Comparison of ENCODE assay signal across 18 mouse cellular contexts in the genomic region with DNA sequence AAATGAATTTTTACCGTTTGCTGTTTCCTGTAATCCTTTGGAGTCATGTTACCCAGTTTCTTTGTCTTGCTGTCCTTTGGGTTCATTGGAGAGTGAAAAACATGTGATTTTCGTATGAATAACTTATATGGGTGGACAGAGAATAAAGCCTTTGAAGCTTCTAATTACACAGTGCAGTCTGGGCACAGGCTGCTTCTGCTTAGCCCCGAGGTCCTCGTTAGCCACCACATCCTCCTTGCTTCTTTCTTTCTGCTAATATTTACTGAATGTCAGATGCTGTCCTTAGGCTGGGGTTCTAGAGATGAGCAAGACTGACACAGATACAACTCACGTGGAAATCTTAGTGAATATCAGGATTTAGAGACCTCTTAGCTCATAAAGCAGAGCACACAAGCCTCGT.
DNase-seq lines count a peak whose midpoint lies in the region; ATAC-seq and TF ChIP-seq lines count a peak whose summit lies in the region.
"Had no signal": no experiment of that assay in that cellular context is flagged by ENCODE, and none has a peak within 500 bp of the region (broad histone marks: within the 10 kb centered on the region; RNA-seq: fewer than 3 reads in every experiment).

No protein-coding gene starts in this region.

- WGBS in midbrain, embryonic 11.5 days, result 63% methylated on average over 6 of the region's 6 CpGs
- 45% methylated on average over 6 of the region's 6 CpGs for WGBS in midbrain, postnatal 0 days
- 13% methylated on average over 6 of the region's 6 CpGs for WGBS in forebrain, embryonic 14.5 days
- WGBS in midbrain, embryonic 14.5 days, result 43% methylated on average over 6 of the region's 6 CpGs
- WGBS in limb, embryonic 10.5 days, result 64% methylated on average over 6 of the region's 6 CpGs
- WGBS in hindbrain, embryonic 14.5 days, result 49% methylated on average over 6 of the region's 6 CpGs

- no peaks in the 10 kb centered on the region for H3K36me3 ChIP-seq in midbrain, embryonic 11.5 days (ENCODE audit: control insufficient read depth, insufficient read depth, low read length)
- no peaks in the 10 kb centered on the region for H3K36me3 ChIP-seq in midbrain, postnatal 0 days (ENCODE audit: insufficient read depth, low read length)
- no peaks in the 10 kb centered on the region for H3K36me3 ChIP-seq in forebrain, embryonic 14.5 days (ENCODE audit: control insufficient read depth, insufficient read depth, low read length)
- no peaks in the 10 kb centered on the region for H3K36me3 ChIP-seq in midbrain, embryonic 14.5 days (ENCODE audit: control insufficient read depth, insufficient read depth, low read length)
- no peaks in the 10 kb centered on the region for H3K36me3 ChIP-seq in limb, embryonic 10.5 days
- H3K36me3 ChIP-seq in hindbrain, embryonic 14.5 days (replicated peaks; ENCODE audit: control insufficient read depth, insufficient read depth), result no peaks in the 10 kb centered on the region
- H3K36me3 ChIP-seq: embryonic facial prominence, embryonic 12.5 days; heart, embryonic 13.5 days; hindbrain, embryonic 12.5 days; intestine, embryonic 15.5 days had no signal

- H3K4me2 ChIP-seq in midbrain, embryonic 11.5 days, result no peak overlapping the region
- H3K4me2 ChIP-seq in midbrain, postnatal 0 days (ENCODE audit: low read depth, low read length, poor library complexity, severe bottlenecking), result no peak overlapping the region
- H3K4me2 ChIP-seq in forebrain, embryonic 14.5 days (ENCODE audit: low read length), result no peak overlapping the region
- no peak overlapping the region for H3K4me2 ChIP-seq in midbrain, embryonic 14.5 days (ENCODE audit: low read length)
- H3K4me2 ChIP-seq in hindbrain, embryonic 14.5 days (replicated peaks), result no peak overlapping the region
- H3K4me2 ChIP-seq: embryonic facial prominence, embryonic 12.5 days; heart, embryonic 13.5 days; hindbrain, embryonic 12.5 days; intestine, embryonic 15.5 days had no signal

- peak; percentile 84 for DNase-seq in midbrain, embryonic 11.5 days (ENCODE audit: low spot score, missing footprints)
- DNase-seq in midbrain, postnatal 0 days (ENCODE audit: low spot score), result no peak
- peak; percentile 28 for DNase-seq in forebrain, embryonic 14.5 days (ENCODE audit: low spot score)
- peak; percentile 31 for DNase-seq in midbrain, embryonic 14.5 days
- peak; percentile 49 for DNase-seq in retina, postnatal 1 day
- DNase-seq in limb, embryonic 10.5 days (ENCODE audit: low spot score), result no peak
- DNase-seq in hindbrain, embryonic 14.5 days (ENCODE audit: low spot score), result no peak
- DNase-seq: adrenal gland, postnatal 10 days; cerebellum, adult 11-12 months; cerebellum, adult 9-10 months; cerebellum, postnatal 25 days; gastrocnemius, postnatal 36 days; heart, adult 11 months; heart, postnatal 36 days had no signal

- H3K4me3 ChIP-seq in midbrain, embryonic 11.5 days (ENCODE audit: low read depth, low read length), result no peak overlapping the region
- no peak overlapping the region for H3K4me3 ChIP-seq in midbrain, postnatal 0 days (ENCODE audit: low read depth, low read length)
- H3K4me3 ChIP-seq in forebrain, embryonic 14.5 days (ENCODE audit: low read depth, low read length), result no peak overlapping the region
- no peak overlapping the region for H3K4me3 ChIP-seq in midbrain, embryonic 14.5 days (replicated peaks; ENCODE audit: low read depth, low read length)
- H3K4me3 ChIP-seq in limb, embryonic 10.5 days, result no peak overlapping the region
- H3K4me3 ChIP-seq in hindbrain, embryonic 14.5 days (replicated peaks; ENCODE audit: low read length), result no peak overlapping the region
- H3K4me3 ChIP-seq: embryonic facial prominence, embryonic 12.5 days; heart, embryonic 13.5 days; hindbrain, embryonic 12.5 days; intestine, embryonic 15.5 days had no signal

- no peaks in the 10 kb centered on the region for H3K9me3 ChIP-seq in midbrain, embryonic 11.5 days (ENCODE audit: control insufficient read depth, low read length)
- H3K9me3 ChIP-seq in midbrain, postnatal 0 days (ENCODE audit: low read length), result no peaks in the 10 kb centered on the region
- H3K9me3 ChIP-seq in forebrain, embryonic 14.5 days (replicated peaks; ENCODE audit: control insufficient read depth, low read length), result no peaks in the 10 kb centered on the region
- H3K9me3 ChIP-seq in midbrain, embryonic 14.5 days (ENCODE audit: control insufficient read depth, low read length), result no peaks in the 10 kb centered on the region
- H3K9me3 ChIP-seq in limb, embryonic 10.5 days (replicated peaks), result no peaks in the 10 kb centered on the region
- no peaks in the 10 kb centered on the region for H3K9me3 ChIP-seq in hindbrain, embryonic 14.5 days (ENCODE audit: control insufficient read depth, low read length)
- H3K9me3 ChIP-seq: embryonic facial prominence, embryonic 12.5 days; heart, embryonic 13.5 days; hindbrain, embryonic 12.5 days; intestine, embryonic 15.5 days had no signal

- H3K4me1 ChIP-seq in midbrain, embryonic 11.5 days (ENCODE audit: control insufficient read depth, insufficient read depth, low read length), result no peaks in the 10 kb centered on the region; the same call in 1 of the 2 replicates
- H3K4me1 ChIP-seq in midbrain, postnatal 0 days (ENCODE audit: insufficient read depth, low read length), result no peaks in the 10 kb centered on the region
- peaks cover 5% of the 10 kb centered on the region; the same call in 1 of the 2 replicates for H3K4me1 ChIP-seq in forebrain, embryonic 14.5 days (ENCODE audit: control insufficient read depth, insufficient read depth, low read length)
- no peaks in the 10 kb centered on the region for H3K4me1 ChIP-seq in midbrain, embryonic 14.5 days (ENCODE audit: control insufficient read depth, insufficient read depth, low read length)
- H3K4me1 ChIP-seq in limb, embryonic 10.5 days, result no peaks in the 10 kb centered on the region
- H3K4me1 ChIP-seq in hindbrain, embryonic 14.5 days (replicated peaks; ENCODE audit: control insufficient read depth, insufficient read depth, low read length), result no peaks in the 10 kb centered on the region
- H3K4me1 ChIP-seq: embryonic facial prominence, embryonic 12.5 days; heart, embryonic 13.5 days; hindbrain, embryonic 12.5 days; intestine, embryonic 15.5 days had no signal

- TF ChIP-seq CTCF in midbrain, postnatal 0 days (IDR thresholded peaks at IDR 0.05), result no peak

- H3K27ac ChIP-seq in midbrain, embryonic 11.5 days (ENCODE audit: low read depth, low read length), result no peak overlapping the region
- no peak overlapping the region for H3K27ac ChIP-seq in midbrain, postnatal 0 days (ENCODE audit: low read depth, low read length)
- no peak overlapping the region for H3K27ac ChIP-seq in forebrain, embryonic 14.5 days (ENCODE audit: low read depth, low read length)
- H3K27ac ChIP-seq in midbrain, embryonic 14.5 days (replicated peaks; ENCODE audit: low read depth, low read length), result peak overlapping the region; percentile 33
- H3K27ac ChIP-seq in limb, embryonic 10.5 days, result no peak overlapping the region
- no peak overlapping the region for H3K27ac ChIP-seq in hindbrain, embryonic 14.5 days
- H3K27ac ChIP-seq: embryonic facial prominence, embryonic 12.5 days; heart, embryonic 13.5 days; hindbrain, embryonic 12.5 days; intestine, embryonic 15.5 days had no signal

- no peak overlapping the region for H3K9ac ChIP-seq in midbrain, embryonic 11.5 days (ENCODE audit: low read length)
- no peak overlapping the region for H3K9ac ChIP-seq in midbrain, postnatal 0 days (replicated peaks; ENCODE audit: low read length, poor library complexity, severe bottlenecking)
- H3K9ac ChIP-seq in forebrain, embryonic 14.5 days (ENCODE audit: low read length), result no peak overlapping the region
- no peak overlapping the region for H3K9ac ChIP-seq in midbrain, embryonic 14.5 days (replicated peaks; ENCODE audit: low read length)
- H3K9ac ChIP-seq in hindbrain, embryonic 14.5 days, result no peak overlapping the region
- H3K9ac ChIP-seq: embryonic facial prominence, embryonic 12.5 days; heart, embryonic 13.5 days; hindbrain, embryonic 12.5 days; intestine, embryonic 15.5 days had no signal

- no peak for ATAC-seq in midbrain, embryonic 11.5 days (ENCODE audit: low FRiP score)
- no peak for ATAC-seq in midbrain, postnatal 0 days (ENCODE audit: low FRiP score)
- no peak for ATAC-seq in forebrain, embryonic 14.5 days
- ATAC-seq in midbrain, embryonic 14.5 days (ENCODE audit: low FRiP score, low TSS enrichment), result 0 out of 2 replicates have a peak, but pooled peaks have one; percentile 24
- ATAC-seq in hindbrain, embryonic 14.5 days (ENCODE audit: low FRiP score), result no peak
- ATAC-seq: intestine, embryonic 15.5 days had no signal

- H3K27me3 ChIP-seq in midbrain, embryonic 11.5 days (ENCODE audit: control insufficient read depth, insufficient read depth, low read length), result no peaks in the 10 kb centered on the region
- H3K27me3 ChIP-seq in midbrain, postnatal 0 days (ENCODE audit: insufficient read depth, low read length), result no peaks in the 10 kb centered on the region
- no peaks in the 10 kb centered on the region for H3K27me3 ChIP-seq in forebrain, embryonic 14.5 days (replicated peaks; ENCODE audit: control insufficient read depth, insufficient read depth, low read length)
- no peaks in the 10 kb centered on the region for H3K27me3 ChIP-seq in midbrain, embryonic 14.5 days (ENCODE audit: control insufficient read depth, insufficient read depth, low read length)
- no peaks in the 10 kb centered on the region for H3K27me3 ChIP-seq in limb, embryonic 10.5 days (ENCODE audit: low read depth, poor library complexity, severe bottlenecking)
- no peaks in the 10 kb centered on the region for H3K27me3 ChIP-seq in hindbrain, embryonic 14.5 days (ENCODE audit: control insufficient read depth, insufficient read depth, low read length)
- H3K27me3 ChIP-seq: embryonic facial prominence, embryonic 12.5 days; hindbrain, embryonic 12.5 days; intestine, embryonic 15.5 days had no signal

Comparison
In these comparisons a context has a peak if more than half of its experiments do, and no peak if none do; other contexts are left out.
1. DNase-seq: peak in midbrain, embryonic 11.5 days (single experiment), forebrain, embryonic 14.5 days (single experiment), midbrain, embryonic 14.5 days (single experiment) and retina, postnatal 1 day (single experiment); none in midbrain, postnatal 0 days (single experiment), limb, embryonic 10.5 days (single experiment) and hindbrain, embryonic 14.5 days (single experiment).